Mouse (Mus musculus) erythroblast, embryonic 14.5 days (primary cell): Measurements from ENCODE around the gene Smlr1. TPM values are rescaled to one million over a fixed set of nuclear protein-coding genes. Genes with fewer than 3 reads are reported as not detected.
A peak's percentile ranks its signal among the peaks of the same experiment; 100 is the strongest.

Experiments
- H3K27me3 ChIP-seq: 2 replicates; pipeline ENCODE4 v1.6.1; 2012; ENCODE audit warnings: inconsistent platforms; ENCODE audit not compliant: control insufficient read depth
- H3K36me3 ChIP-seq: 2 replicates; pipeline ENCODE4 v1.6.1; 2012; ENCODE audit warnings: mild to moderate bottlenecking, inconsistent platforms; ENCODE audit not compliant: control insufficient read depth
- H3K4me1 ChIP-seq: 2 replicates; pipeline ENCODE4 v1.6.1; 2012; ENCODE audit warnings: inconsistent platforms; ENCODE audit not compliant: control insufficient read depth
- H3K4me3 ChIP-seq: replicated peaks from 2 replicates; pipeline ENCODE3; 2012; ENCODE audit warnings: moderate library complexity, mild to moderate bottlenecking, inconsistent platforms
- H3K9me3 ChIP-seq: 2 replicates; pipeline ENCODE4 v1.6.1; 2012; ENCODE audit warnings: low read length, inconsistent platforms, mixed read lengths; ENCODE audit not compliant: control insufficient read depth
- GATA1 ChIP-seq: IDR thresholded peaks from 2 replicates; pipeline ENCODE4 v1.6.1; 2012; ENCODE audit warnings: low read length, inconsistent platforms, mixed read lengths
- TAL1 ChIP-seq: IDR thresholded peaks from 3 replicates; pipeline ENCODE4 v1.6.1; 2012; ENCODE audit warnings: low read length, inconsistent platforms, mixed read lengths
- polyA plus RNA-seq: library from polyadenylated mRNA; stranded (reverse); fragments of >175 nt; gene quantifications from 2 replicates; pipeline ENCODE4 v1.2.3, GENCODE M21; 2012

The Smlr1 gene
- polyA plus RNA-seq = not detected in 2 replicates

GRCm38 (mm10) chr10:25535891-25536331 lies at the start of gene Smlr1:
Gene Smlr1, minus strand, starts transcription at chr10:25536267.
- TF ChIP-seq TAL1 (no peak), GATA1 (no peak)
- Histone ChIP-seq H3K9me3 (no peaks in the 10 kb centered on the region), H3K27me3 (no peaks in the 10 kb centered on the region), H3K36me3 (no peaks in the 10 kb centered on the region; the same call in 1 of the 2 replicates), H3K4me1 (no peaks in the 10 kb centered on the region), H3K4me3 (peak within 1 kb of the TSS; percentile 26)

GRCm38 (mm10) chr10:25584899-25585298 lies 48.8 kb upstream of the Smlr1 start:
- H3K27me3 ChIP-seq = no peaks in the 10 kb centered on the region
- H3K4me3 ChIP-seq = no peak overlapping the region
- no peaks in the 10 kb centered on the region for H3K36me3 ChIP-seq
- no peaks in the 10 kb centered on the region for H3K9me3 ChIP-seq
- H3K4me1 ChIP-seq = no peaks in the 10 kb centered on the region
- no peak for TF ChIP-seq TAL1
- TF ChIP-seq GATA1 = no peak

- Histone ChIP-seq H3K4me1 (no peaks in the 10 kb centered on the region), H3K9me3 (no peaks in the 10 kb centered on the region), H3K27me3 (no peaks in the 10 kb centered on the region), H3K4me3 (no peak overlapping the region), H3K36me3 (no peaks in the 10 kb centered on the region)
- no peak for TF ChIP-seq GATA1
- TF ChIP-seq TAL1 = no peak
Observed at GRCm38 (mm10) chr10:25580066-25580465, 44.0 kb upstream of the Smlr1 start.

- Histone ChIP-seq H3K4me1 (no peaks in the 10 kb centered on the region), H3K4me3 (no peak overlapping the region), H3K27me3 (no peaks in the 10 kb centered on the region), H3K9me3 (no peaks in the 10 kb centered on the region), H3K36me3 (no peaks in the 10 kb centered on the region)
- TF ChIP-seq GATA1 = no peak
- no peak for TF ChIP-seq TAL1
Observed at GRCm38 (mm10) chr10:25571319-25572240, 35.5 kb upstream of the Smlr1 start.

- no peak overlapping the region for H3K4me3 ChIP-seq
- H3K4me1 ChIP-seq = no peaks in the 10 kb centered on the region
- TF ChIP-seq GATA1 (no peak), TAL1 (no peak)
- no peaks in the 10 kb centered on the region for H3K9me3 ChIP-seq
- H3K36me3 ChIP-seq = no peaks in the 10 kb centered on the region
- H3K27me3 ChIP-seq = no peaks in the 10 kb centered on the region
Observed at GRCm38 (mm10) chr10:25552936-25553335, 16.9 kb upstream of the Smlr1 start.

- H3K36me3 ChIP-seq = no peaks in the 10 kb centered on the region
- no peak overlapping the region for H3K4me3 ChIP-seq
- H3K9me3 ChIP-seq = no peaks in the 10 kb centered on the region
- no peaks in the 10 kb centered on the region for H3K27me3 ChIP-seq
- H3K4me1 ChIP-seq = no peaks in the 10 kb centered on the region
- TF ChIP-seq GATA1 = no peak
- TF ChIP-seq TAL1 = no peak
Observed at GRCm38 (mm10) chr10:25541097-25541496, 5.0 kb upstream of the Smlr1 start.

GRCm38 (mm10) chr10:25539771-25540168 lies 3.7 kb upstream of the Smlr1 start:
- no peak for TF ChIP-seq TAL1
- TF ChIP-seq GATA1 = no peak
- Histone ChIP-seq H3K9me3 (no peaks in the 10 kb centered on the region), H3K4me3 (no peak overlapping the region), H3K36me3 (no peaks in the 10 kb centered on the region), H3K4me1 (no peaks in the 10 kb centered on the region), H3K27me3 (no peaks in the 10 kb centered on the region)

- Histone ChIP-seq H3K27me3 (no peaks in the 10 kb centered on the region), H3K4me1 (no peaks in the 10 kb centered on the region), H3K4me3 (no peak overlapping the region), H3K36me3 (no peaks in the 10 kb centered on the region), H3K9me3 (no peaks in the 10 kb centered on the region)
- no peak for TF ChIP-seq TAL1
Observed at GRCm38 (mm10) chr10:25539146-25539770, 3.2 kb upstream of the Smlr1 start.

GRCm38 (mm10) chr10:25538738-25539137 lies 2.7 kb upstream of the Smlr1 start:
- TF ChIP-seq TAL1 = no peak
- no peak for TF ChIP-seq GATA1

More at GRCm38 (mm10) chr10:25538738-25539137, 2.7 kb upstream of the Smlr1 start:
- Histone ChIP-seq H3K4me3 (no peak overlapping the region), H3K4me1 (no peaks in the 10 kb centered on the region), H3K27me3 (no peaks in the 10 kb centered on the region), H3K9me3 (no peaks in the 10 kb centered on the region), H3K36me3 (no peaks in the 10 kb centered on the region)
